Mouse (Mus musculus) gastrocnemius, postnatal 36 days (tissue): Measurements from ENCODE around the gene 1700020N15Rik. TPM values are rescaled to one million over a fixed set of nuclear protein-coding genes. Genes with fewer than 3 reads are reported as not detected.
"Not testable (repeated sequence)": the region's sequence is repeated elsewhere in the genome, so short reads cannot be mapped to it uniquely, and the experiment has no call there.

ENCODE experiments used
- DNase-seq, 2 experiments: peaks; one replicate each; pipeline ENCODE4 v3.0.0; 2022
- intact Hi-C: fragments of 180-260 bp; cut with DNase I; formaldehyde crosslinking; loops from one replicate; pipeline ENCODE4 v1.15.1; 2025
- long read RNA-seq, 2 experiments: library from polyadenylated mRNA; stranded (forward); transcript quantifications; one replicate each; pipeline ENCODE4 v2.0.0; 2021
- total RNA-seq, 2 experiments: library from RNA; stranded (reverse); gene quantifications; 2 replicates each; pipeline ENCODE4 v1.2.3; 2021

The 1700020N15Rik gene
- not detected for total RNA-seq
- long read RNA-seq, experiment 1, result 0 reads
- long read RNA-seq, experiment 2, result 0 reads

GRCm38 (mm10) chrX:69945000-69945399, at the start of gene 1700020N15Rik:
Gene 1700020N15Rik, plus strand, starts transcription at chrX:69945300.
- DNase-seq, intact Hi-C loops: not testable (repeated sequence)

- intact Hi-C loops, result no loop called here
- no peak for DNase-seq
Observed at GRCm38 (mm10) chrX:69976790-69977579, 31.9 kb downstream of the 1700020N15Rik start.
